Mouse (Mus musculus) intestine, embryonic 16.5 days (tissue): ENCODE measurements around the gene Fbxl17. TPM values are rescaled to one million over a fixed set of nuclear protein-coding genes. Genes with fewer than 3 reads are reported as not detected.

Experiments
- ATAC-seq: fragments of 200-750 bp; cut with Nextera tagmentation; 2 replicates; pipeline ENCODE4 v1.8.0; 2017; ENCODE audit warnings: moderate TSS enrichment, moderate library complexity
- H3K27ac ChIP-seq: fragments of 300-500 bp; sonication (generic); 2 replicates; pipeline ENCODE4 v1.5.1; 2014; ENCODE audit warnings: mild to moderate bottlenecking, low read length
- H3K27me3 ChIP-seq: fragments of 300-500 bp; sonication (generic); replicated peaks from 2 replicates; pipeline ENCODE4 v1.6.1; 2014; ENCODE audit warnings: low read length, control low read depth, mixed read lengths; ENCODE audit not compliant: control insufficient read depth, insufficient read depth
- H3K36me3 ChIP-seq: fragments of 300-500 bp; sonication (generic); 2 replicates; pipeline ENCODE4 v1.6.1; 2014; ENCODE audit warnings: low read length, control low read depth; ENCODE audit not compliant: control insufficient read depth, insufficient read depth
- H3K4me1 ChIP-seq: fragments of 300-500 bp; sonication (generic); 2 replicates; pipeline ENCODE4 v1.6.1; 2014; ENCODE audit warnings: low read length, control low read depth, mixed read lengths; ENCODE audit not compliant: control insufficient read depth, insufficient read depth
- H3K4me2 ChIP-seq: fragments of 300-500 bp; sonication (generic); 2 replicates; pipeline ENCODE4 v1.6.1; 2014; ENCODE audit warnings: low read depth, low read length, control low read depth
- H3K4me3 ChIP-seq: fragments of 300-500 bp; sonication (generic); 2 replicates; pipeline ENCODE4 v1.5.1; 2014; ENCODE audit warnings: mild to moderate bottlenecking, low read length
- H3K9ac ChIP-seq: fragments of 300-500 bp; sonication (generic); 2 replicates; pipeline ENCODE4 v1.6.1; 2014; ENCODE audit warnings: low read depth, low read length
- H3K9me3 ChIP-seq: fragments of 300-500 bp; sonication (generic); 2 replicates; pipeline ENCODE4 v1.6.1; 2016; ENCODE audit warnings: low read length, control low read depth; ENCODE audit not compliant: control insufficient read depth
- WGBS: fragments of 180-500 bp; shearing (Covaris S2); extraction: QIAGEN DNeasy Blood & Tissue Kit; methylation state at CpG from one replicate; pipeline ENCODE4 v1.1.7; 2014; 5-methylcytosine and 5-hydroxymethylcytosine counted together
- polyA plus RNA-seq: library from polyadenylated mRNA; unstranded; fragments of >200 nt; fragmentation: Nextera tagmentation; extraction: Ambion mirVana; gene quantifications from 2 replicates; pipeline ENCODE4 v1.2.1, GENCODE M21; 2015

Gene Fbxl17
- polyA plus RNA-seq, 1 experiment from 2014 or later, result 2.3 TPM

GRCm38 (mm10) chr17:63114399-63115085 is 385.3 kb downstream of the Fbxl17 start:
- H3K9me3 ChIP-seq, result no peaks in the 10 kb centered on the region
- H3K36me3 ChIP-seq, result no peaks in the 10 kb centered on the region
- no peak overlapping the region for H3K4me2 ChIP-seq
- no peak overlapping the region for H3K4me3 ChIP-seq
- no peaks in the 10 kb centered on the region for H3K4me1 ChIP-seq
- no peak for ATAC-seq
- H3K27me3 ChIP-seq, result no peaks in the 10 kb centered on the region
- H3K27ac ChIP-seq, result no peak overlapping the region
- no peak overlapping the region for H3K9ac ChIP-seq
- 86% methylated on average over 19 of the region's 19 CpGs for WGBS

- no peaks in the 10 kb centered on the region for H3K9me3 ChIP-seq
- ATAC-seq, result no peak
- H3K9ac ChIP-seq, result no peak overlapping the region
- no peak overlapping the region for H3K27ac ChIP-seq
- H3K4me2 ChIP-seq, result no peak overlapping the region
- no peaks in the 10 kb centered on the region for H3K36me3 ChIP-seq
- H3K27me3 ChIP-seq, result no peaks in the 10 kb centered on the region
- 91% methylated on average over 5 of the region's 5 CpGs for WGBS
- H3K4me1 ChIP-seq, result no peaks in the 10 kb centered on the region
- no peak overlapping the region for H3K4me3 ChIP-seq
Observed at GRCm38 (mm10) chr17:63112826-63113225, 387.0 kb downstream of the Fbxl17 start.

- no peaks in the 10 kb centered on the region for H3K4me1 ChIP-seq
- 44% methylated on average over 6 of the region's 6 CpGs for WGBS
- no peak overlapping the region for H3K9ac ChIP-seq
- no peak overlapping the region for H3K4me2 ChIP-seq
- H3K27me3 ChIP-seq, result no peaks in the 10 kb centered on the region
- no peaks in the 10 kb centered on the region for H3K36me3 ChIP-seq
- no peak for ATAC-seq
- H3K9me3 ChIP-seq, result no peaks in the 10 kb centered on the region
- no peak overlapping the region for H3K4me3 ChIP-seq
- no peak overlapping the region for H3K27ac ChIP-seq
Observed at GRCm38 (mm10) chr17:63110994-63111393, 388.8 kb downstream of the Fbxl17 start.

GRCm38 (mm10) chr17:63110211-63110755 is 389.5 kb downstream of the Fbxl17 start:
- no peak overlapping the region for H3K4me2 ChIP-seq
- 87% methylated on average over 7 of the region's 7 CpGs for WGBS
- H3K4me1 ChIP-seq, result no peaks in the 10 kb centered on the region
- ATAC-seq, result no peak
- H3K4me3 ChIP-seq, result no peak overlapping the region
- no peaks in the 10 kb centered on the region for H3K27me3 ChIP-seq
- H3K27ac ChIP-seq, result no peak overlapping the region
- H3K9ac ChIP-seq, result no peak overlapping the region
- no peaks in the 10 kb centered on the region for H3K9me3 ChIP-seq
- no peaks in the 10 kb centered on the region for H3K36me3 ChIP-seq

GRCm38 (mm10) chr17:63108035-63108434 is 391.8 kb downstream of the Fbxl17 start:
- WGBS, result 81% methylated on average over 5 of the region's 5 CpGs
- no peak for ATAC-seq
- no peaks in the 10 kb centered on the region for H3K36me3 ChIP-seq

GRCm38 (mm10) chr17:63107515-63107914 is 392.3 kb downstream of the Fbxl17 start:
- WGBS, result 88% methylated on average over 4 of the region's 4 CpGs
- ATAC-seq, result no peak
- H3K4me3 ChIP-seq, result no peak overlapping the region

More at GRCm38 (mm10) chr17:63108035-63108434, 391.8 kb downstream of the Fbxl17 start:
- H3K9me3 ChIP-seq, result no peaks in the 10 kb centered on the region
- no peak overlapping the region for H3K9ac ChIP-seq
- no peak overlapping the region for H3K27ac ChIP-seq
- no peak overlapping the region for H3K4me2 ChIP-seq
- H3K4me1 ChIP-seq, result no peaks in the 10 kb centered on the region
- no peaks in the 10 kb centered on the region for H3K27me3 ChIP-seq
- no peak overlapping the region for H3K4me3 ChIP-seq

GRCm38 (mm10) chr17:63095553-63095952 is 404.3 kb downstream of the Fbxl17 start:
- H3K27ac ChIP-seq, result no peak overlapping the region
- H3K36me3 ChIP-seq, result no peaks in the 10 kb centered on the region
- H3K4me2 ChIP-seq, result no peak overlapping the region
- H3K27me3 ChIP-seq, result no peaks in the 10 kb centered on the region
- no peaks in the 10 kb centered on the region for H3K4me1 ChIP-seq
- no peaks in the 10 kb centered on the region for H3K9me3 ChIP-seq
- 48% methylated on average over 2 of the region's 2 CpGs for WGBS
- no peak for ATAC-seq
- no peak overlapping the region for H3K9ac ChIP-seq
- H3K4me3 ChIP-seq, result no peak overlapping the region

More at GRCm38 (mm10) chr17:63107515-63107914, 392.3 kb downstream of the Fbxl17 start:
- no peaks in the 10 kb centered on the region for H3K4me1 ChIP-seq
- no peaks in the 10 kb centered on the region for H3K36me3 ChIP-seq
- H3K27me3 ChIP-seq, result no peaks in the 10 kb centered on the region
- no peaks in the 10 kb centered on the region for H3K9me3 ChIP-seq
- no peak overlapping the region for H3K27ac ChIP-seq
- no peak overlapping the region for H3K9ac ChIP-seq
- H3K4me2 ChIP-seq, result no peak overlapping the region

GRCm38 (mm10) chr17:63095017-63095416 is 404.8 kb downstream of the Fbxl17 start:
- ATAC-seq, result no peak
- Histone ChIP-seq H3K36me3 (no peaks in the 10 kb centered on the region), H3K27me3 (no peaks in the 10 kb centered on the region), H3K9me3 (no peaks in the 10 kb centered on the region), H3K4me2 (no peak overlapping the region), H3K27ac (no peak overlapping the region), H3K9ac (no peak overlapping the region), H3K4me3 (no peak overlapping the region), H3K4me1 (no peaks in the 10 kb centered on the region)
- 70% methylated on average over 4 of the region's 4 CpGs for WGBS

- no peak overlapping the region for H3K4me3 ChIP-seq
- H3K27ac ChIP-seq, result no peak overlapping the region
- 71% methylated on average over 4 of the region's 4 CpGs for WGBS
- H3K36me3 ChIP-seq, result no peaks in the 10 kb centered on the region
- H3K27me3 ChIP-seq, result no peaks in the 10 kb centered on the region
- no peaks in the 10 kb centered on the region for H3K4me1 ChIP-seq
- no peak overlapping the region for H3K9ac ChIP-seq
- H3K9me3 ChIP-seq, result no peaks in the 10 kb centered on the region
- H3K4me2 ChIP-seq, result no peak overlapping the region
- no peak for ATAC-seq
Observed at GRCm38 (mm10) chr17:63093184-63093583, 406.6 kb downstream of the Fbxl17 start.
